Mouse (Mus musculus): ENCODE measurements around the gene Kif2c.
"Not testable (repeated sequence)": the region's sequence is repeated elsewhere in the genome, so short reads cannot be mapped to it uniquely, and the experiment has no call there.

The Kif2c gene

DNA sequence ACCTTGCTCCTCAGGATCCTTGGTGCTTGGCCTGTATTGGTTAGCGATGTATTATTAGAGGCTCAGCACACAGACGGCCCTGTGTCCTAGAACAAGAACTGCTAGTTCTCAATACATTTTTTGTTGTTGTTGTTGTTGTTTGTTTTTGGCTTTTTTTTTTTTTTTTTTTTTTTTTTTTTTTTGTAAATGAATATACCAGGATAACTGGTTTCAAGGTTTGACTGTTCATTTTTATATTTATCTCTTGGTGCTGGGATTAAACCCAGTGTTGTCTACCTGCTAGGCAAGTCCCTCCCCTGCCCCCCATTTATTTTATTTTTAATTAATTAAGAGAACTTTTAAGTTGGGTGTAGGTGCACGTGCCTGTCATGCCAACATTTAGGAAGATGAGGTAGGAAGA is 6.5 kb upstream of the Kif2c start:
- no peak for DNase-seq

- not testable (repeated sequence) for DNase-seq
Measured at GRCm38 (mm10) chr4:117182759-117183096, 289 bp upstream of the Kif2c start.

GRCm38 (mm10) chr4:117169936-117170335 is 12.5 kb downstream of the Kif2c start:
- DNase-seq = no peak

- DNase-seq = no peak
Measured at GRCm38 (mm10) chr4:117161183-117161582, 21.3 kb downstream of the Kif2c start.

DNA sequence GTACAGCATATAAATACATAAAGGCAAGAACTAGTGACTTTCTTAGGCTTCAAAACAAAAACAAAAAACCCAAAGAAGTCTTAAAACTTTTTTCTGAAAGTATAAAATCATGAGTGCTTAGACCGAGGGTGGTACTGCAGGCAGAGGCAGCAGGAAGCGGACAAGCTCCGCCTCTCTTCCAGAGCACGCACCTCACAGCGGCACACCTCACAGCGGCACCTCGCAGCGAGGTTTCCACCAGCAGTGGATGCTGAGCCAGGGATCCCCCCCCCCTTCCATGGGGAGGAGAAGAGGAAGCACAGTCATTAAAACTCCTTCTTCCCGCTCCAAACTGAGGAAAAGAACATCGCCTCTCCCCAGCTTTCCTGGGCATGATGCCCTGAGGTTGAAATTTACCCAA is 22.8 kb downstream of the Kif2c start:
- DNase-seq = no peak

DNA sequence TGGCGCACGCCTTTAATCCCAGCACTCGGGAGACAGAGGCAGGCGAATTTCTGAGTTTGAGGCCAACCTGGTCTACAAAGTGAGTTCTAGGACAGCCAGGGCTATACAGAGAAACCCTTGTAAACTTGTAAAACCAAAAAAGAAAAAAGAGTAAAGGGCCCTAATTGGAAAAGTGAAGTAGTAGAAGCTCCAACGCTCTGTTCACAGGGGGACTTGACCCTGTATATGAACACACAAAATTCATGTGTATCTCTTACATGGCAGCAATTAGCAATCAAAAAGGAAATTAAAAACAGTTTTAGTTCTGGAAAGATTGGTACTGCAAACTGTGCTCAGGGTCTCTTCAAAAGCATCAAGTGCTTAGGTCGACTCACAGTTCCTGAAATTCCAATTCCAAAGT is 26.1 kb downstream of the Kif2c start:
- no peak for DNase-seq

GRCm38 (mm10) chr4:117155792-117156355 is 26.6 kb downstream of the Kif2c start, which contains the start of gene Rps8:
Gene Rps8, minus strand, starts transcription at chr4:117156243.
- peak; percentile 91 to 93 for DNase-seq

GRCm38 (mm10) chr4:117155020-117155791 is 27.2 kb downstream of the Kif2c start:
- peak; percentile 8 to 20 for DNase-seq

DNA sequence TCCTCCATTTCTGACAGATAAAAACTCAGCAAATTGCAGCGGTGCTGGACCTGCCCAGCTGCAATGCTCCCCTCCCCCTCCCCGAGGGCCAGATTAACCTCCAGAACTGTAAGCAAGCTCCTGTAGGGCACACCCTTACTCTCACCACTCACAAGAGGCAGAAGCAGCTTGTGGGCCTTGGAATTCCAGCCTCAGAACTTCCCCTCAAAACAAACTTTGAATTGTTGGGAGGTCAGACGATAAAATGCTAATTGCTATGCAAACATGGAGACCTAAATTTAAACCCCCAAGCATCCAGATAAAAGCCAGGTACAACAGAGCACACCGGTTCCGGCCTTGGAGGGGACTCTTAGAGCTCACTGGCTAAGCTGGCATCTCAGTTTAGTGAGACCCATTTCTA is 29.7 kb downstream of the Kif2c start:
- DNase-seq = peak in 1 of 2 experiments; percentile 25

GRCm38 (mm10) chr4:117151416-117151815 is 31.0 kb downstream of the Kif2c start:
- DNase-seq = no peak

DNA sequence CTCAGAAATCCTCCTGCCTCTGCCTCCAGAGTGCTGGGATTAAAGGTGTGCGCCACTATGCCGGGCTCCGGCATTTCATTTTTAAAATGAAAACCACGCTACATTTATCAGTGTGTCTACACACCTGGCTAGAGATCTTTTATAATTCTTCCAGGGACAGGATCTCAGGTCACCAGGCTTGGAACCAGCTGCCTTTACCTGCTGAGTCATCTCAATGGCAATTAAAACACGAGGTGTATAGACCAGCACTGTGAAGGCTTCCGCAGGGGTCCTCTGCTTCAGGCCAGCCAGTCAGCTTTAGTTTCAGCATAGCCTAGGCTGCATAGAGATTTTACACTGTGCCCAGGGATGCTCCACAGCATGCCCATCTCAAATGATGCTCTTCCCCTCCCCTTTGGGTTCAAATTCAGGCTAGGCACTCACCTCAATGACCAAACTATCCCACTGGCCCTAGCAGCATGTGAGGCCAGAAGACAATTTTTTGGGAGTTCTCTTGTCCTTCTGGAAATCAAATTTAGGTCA is 32.2 kb downstream of the Kif2c start:
- DNase-seq = no peak

- DNase-seq = no peak
Measured at GRCm38 (mm10) chr4:117149291-117150211, 32.9 kb downstream of the Kif2c start.

DNA sequence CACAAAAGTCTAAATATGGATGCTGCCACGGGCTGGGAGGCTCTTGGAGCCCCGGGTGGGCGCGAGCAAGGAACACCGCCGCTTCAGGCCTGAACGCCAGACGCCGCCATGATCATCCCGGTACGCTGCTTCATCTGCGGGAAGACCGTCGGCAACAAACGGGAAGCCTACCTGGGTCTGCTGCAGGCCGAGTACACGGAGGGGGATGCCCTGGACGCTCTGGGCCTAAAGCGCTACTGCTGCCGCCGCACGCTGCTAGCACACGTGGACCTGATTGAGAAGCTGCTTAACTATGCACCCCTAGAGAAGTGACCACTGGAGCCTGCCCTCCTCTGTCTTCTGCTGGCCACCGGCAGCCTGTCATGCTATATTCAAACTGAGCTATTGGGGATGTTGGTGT is 33.6 kb downstream of the Kif2c start:
- no peak for DNase-seq

DNA sequence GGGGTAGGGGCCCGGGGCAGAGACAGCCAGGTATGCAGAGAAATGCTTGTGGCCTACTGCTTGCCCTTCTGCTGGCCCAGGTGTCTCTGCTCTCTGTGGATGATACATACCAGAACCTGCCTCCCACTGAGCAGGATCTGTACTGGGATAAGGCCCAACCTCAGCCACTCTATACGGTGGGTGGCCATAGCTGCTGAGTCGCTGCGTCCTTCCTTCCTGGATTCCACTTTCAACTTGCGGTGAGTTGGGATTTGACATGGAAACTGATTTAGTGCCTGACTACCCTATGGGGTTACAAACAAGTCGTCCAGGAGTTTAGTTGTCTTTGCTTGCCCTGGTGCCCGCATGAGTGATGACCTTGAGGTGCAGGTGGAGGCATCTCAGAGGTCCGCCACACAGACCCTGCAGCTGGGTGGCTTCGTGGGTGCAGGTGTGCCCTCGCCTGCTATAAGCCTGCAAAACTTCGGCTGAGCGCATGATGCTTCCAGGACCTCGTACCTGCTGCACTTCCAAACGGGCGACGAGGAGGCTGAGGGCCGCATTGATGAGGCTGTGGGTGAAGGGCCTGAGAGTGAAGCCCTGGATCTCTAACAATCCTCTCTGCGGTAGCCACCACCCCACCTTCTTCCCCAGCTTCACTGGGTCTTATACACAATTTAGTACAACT is 34.3 kb downstream of the Kif2c start:
- peak in 1 of 2 experiments; percentile 7 for DNase-seq

GRCm38 (mm10) chr4:117146176-117146575 is 36.3 kb downstream of the Kif2c start:
- peak; percentile 89 to 96 for DNase-seq

DNA sequence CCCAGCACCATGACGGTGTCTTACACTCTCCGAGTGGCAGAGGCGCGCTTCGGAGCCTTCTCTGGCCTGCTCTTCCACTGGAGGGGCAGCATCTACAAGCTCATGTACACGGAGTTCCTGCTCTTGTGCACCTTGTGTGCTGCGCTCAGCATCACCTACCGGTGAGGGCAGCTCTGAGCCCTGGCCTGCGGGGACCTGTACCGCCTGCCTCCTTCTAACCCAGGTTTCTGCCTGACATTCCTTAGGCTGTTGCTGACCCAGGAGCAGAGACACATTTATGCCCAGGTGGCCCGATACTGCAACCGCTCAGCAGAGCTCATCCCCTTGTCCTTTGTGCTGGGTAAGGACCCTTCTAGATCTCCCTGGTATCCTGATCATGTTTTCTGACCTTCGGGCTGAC is 37.2 kb downstream of the Kif2c start:
- DNase-seq = no peak

DNA sequence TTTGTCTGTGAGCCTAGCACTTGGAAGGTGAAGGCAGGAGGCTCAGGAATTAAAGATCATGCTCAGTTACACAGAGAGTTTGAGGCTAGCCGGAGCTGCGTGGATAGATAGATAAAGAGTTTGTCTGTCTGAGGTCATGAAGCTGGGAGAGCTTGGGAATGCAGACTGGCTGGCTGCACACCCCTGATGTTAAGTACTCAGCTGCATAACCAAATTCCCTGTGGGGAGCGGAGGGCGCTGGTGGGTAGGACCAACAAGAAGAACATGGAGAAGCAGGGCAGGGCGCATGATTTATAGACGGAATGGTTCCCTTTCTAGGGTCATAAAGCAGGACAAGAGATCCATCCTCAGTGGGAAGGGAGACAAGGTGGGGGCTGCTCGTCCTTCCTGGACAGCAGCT is 39.4 kb downstream of the Kif2c start:
- DNase-seq = no peak

DNA sequence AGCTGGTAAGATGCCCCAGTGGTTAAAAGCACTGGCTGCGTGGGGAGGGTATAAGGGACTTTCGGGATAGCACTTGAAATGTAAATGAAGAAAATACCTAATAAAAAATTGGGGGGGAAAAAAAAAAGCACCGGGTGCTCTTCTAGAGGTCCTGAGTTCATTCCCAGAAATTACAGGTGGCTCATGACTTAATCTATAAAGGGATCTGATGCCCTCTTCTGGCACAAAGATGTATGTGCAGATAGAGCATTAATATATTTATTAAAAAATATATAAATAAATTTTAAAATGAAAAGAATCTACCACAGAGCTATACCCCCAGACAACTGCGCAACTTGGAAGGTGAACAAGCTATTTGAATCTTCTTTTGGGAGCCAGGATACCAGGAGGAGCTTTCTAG is 41.8 kb downstream of the Kif2c start:
- DNase-seq = peak in 1 of 2 experiments; percentile 42

DNA sequence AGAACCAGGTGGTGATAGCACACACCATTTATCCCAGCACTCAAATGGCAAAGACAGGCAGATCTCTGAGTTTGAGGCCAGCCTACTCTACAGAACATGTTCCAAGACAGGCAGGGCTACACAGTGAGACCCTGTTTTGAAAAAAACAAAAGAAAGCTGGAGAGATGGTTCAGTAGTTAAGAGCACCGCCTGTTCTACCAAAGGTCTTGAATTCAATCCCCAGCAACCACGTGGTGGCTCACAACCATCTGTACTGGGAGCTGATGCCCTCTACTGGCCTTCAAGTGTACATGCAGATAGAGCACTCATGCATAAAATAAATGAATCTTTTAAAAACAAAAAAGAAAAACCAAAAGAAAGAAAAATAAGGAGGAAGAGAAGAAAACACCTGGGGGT is 43.2 kb downstream of the Kif2c start:
- peak; percentile 55 to 63 for DNase-seq

DNA sequence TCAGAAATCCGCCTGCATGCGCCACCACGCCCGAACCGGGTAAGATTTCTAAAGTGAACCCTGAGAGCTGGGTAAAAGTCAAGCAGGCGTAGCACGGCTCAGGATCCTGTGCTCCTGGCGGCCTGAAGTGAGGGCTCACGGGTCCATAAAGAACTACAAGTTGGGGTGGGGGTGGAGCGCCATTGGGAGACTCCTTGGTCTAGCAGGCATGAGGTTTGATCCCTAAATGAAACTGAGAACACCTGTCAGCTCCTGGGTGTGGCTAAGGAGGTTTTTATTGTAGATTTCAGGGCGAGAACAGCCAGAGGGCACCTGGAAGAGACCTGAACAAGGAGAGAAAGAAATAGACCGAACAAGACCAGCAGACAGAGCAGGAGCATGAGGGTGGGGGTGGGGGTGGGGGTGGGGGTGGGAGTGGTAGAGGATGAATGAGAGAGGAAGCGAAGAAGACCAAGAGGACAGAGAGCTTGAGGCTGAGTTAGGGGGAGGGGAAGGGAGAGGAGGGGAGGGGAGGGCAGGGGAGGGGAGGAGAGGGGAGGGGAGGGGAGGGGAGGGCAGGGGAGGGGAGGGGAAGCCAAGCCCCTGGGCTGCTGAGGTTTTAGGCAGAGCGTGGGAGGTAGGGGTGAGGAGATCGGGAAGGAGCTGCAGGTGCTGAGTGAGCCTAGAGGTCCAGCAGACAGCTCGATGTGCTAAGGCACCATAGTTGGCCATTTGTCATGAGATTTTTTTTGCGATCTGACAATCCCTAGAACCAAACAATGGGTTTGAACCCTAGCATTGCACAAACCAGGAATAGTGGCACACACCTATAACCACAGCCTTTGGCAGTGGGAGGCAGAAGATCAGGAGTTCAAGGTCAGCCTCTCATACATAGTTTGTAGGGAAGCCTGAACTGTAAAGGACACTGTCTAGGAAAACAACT is 43.9 kb downstream of the Kif2c start:
- no peak for DNase-seq

DNA sequence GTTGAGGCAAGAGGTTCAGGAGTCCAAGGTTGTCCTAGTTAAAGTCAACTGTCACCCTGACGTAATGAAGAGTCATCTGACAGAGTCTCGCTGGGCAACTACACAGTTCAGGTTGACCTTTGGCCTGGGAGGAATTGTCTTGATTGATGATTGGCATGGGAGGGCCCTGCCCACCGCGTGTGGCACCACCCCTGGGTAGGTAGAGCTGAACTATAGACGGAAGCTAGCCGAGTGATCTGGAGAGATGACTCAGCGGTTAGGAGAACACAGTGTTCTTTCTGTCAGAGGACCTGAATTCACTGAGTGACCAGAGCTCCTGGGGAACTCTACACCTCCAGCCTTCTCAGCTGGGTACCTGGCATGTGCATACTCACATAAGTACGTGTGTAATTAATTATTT is 46.4 kb downstream of the Kif2c start:
- no peak for DNase-seq

- no peak for DNase-seq
Measured at GRCm38 (mm10) chr4:117134601-117134995, 47.8 kb downstream of the Kif2c start.
